Mouse (Mus musculus): ENCODE results near the gene Hnf1b.

The Hnf1b gene

DNA sequence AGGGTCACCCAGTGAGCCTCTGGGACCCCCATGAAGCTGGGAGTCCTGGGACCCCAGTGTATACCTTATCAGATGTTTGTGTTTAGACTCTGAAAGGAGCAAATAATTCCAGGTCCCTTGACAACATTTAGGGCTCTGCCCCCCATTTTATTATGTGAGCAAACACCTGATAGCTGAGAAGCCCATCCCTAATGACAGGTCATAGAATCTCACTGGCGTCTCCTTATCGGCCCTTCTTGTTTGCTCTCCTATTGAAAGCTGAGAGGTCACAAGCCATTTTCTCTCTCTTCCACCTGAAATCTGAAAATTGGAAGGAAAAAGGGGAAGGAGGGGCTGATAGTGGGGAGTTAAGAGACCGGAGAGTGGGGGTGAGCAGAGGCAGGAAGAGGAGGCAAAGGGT is 52.9 kb downstream of the Hnf1b start:
- no peak for DNase-seq

GRCm38 (mm10) chr11:83905756-83906155 is 55.9 kb downstream of the Hnf1b start:
- no peak for DNase-seq

GRCm38 (mm10) chr11:83908376-83908775 is 58.5 kb downstream of the Hnf1b start:
- DNase-seq, result no peak

- DNase-seq, result no peak
Measured at GRCm38 (mm10) chr11:83913824-83914311, 64.0 kb downstream of the Hnf1b start.

GRCm38 (mm10) chr11:83914501-83914900 is 64.6 kb downstream of the Hnf1b start:
- DNase-seq, result no peak

GRCm38 (mm10) chr11:83922600-83922999 is 72.7 kb downstream of the Hnf1b start:
- no peak for DNase-seq

GRCm38 (mm10) chr11:83927097-83927496 is 77.2 kb downstream of the Hnf1b start:
- peak; percentile 12 for DNase-seq

DNA sequence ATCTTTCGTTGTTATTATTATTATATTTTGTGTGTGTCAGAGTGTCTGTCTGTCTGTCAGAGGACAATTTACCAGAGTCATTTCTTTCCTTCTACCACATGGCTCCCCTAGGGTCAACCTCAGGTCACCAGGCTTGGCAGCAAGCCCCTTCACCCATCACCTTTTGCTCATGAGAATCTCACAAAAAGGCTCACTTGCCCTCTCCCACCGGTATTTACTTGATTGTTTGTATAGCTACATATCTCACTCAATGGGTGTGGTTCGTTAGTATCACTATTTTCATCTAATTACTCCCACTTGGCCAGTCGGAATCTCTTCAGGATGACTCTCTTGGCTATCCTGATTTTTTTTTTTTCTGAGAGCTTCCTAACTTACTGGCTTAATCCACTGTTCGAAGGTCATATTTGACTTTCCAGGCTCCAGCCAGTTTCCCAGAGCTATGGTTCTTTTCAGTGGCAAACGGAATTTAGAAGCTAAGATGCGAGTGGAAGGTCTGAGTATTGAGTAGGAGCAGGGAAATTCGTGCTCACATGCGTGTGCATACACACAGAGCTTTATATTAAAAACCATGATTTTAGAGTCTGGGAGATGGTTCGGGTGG is 82.7 kb downstream of the Hnf1b start:
- DNase-seq, result no peak

DNA sequence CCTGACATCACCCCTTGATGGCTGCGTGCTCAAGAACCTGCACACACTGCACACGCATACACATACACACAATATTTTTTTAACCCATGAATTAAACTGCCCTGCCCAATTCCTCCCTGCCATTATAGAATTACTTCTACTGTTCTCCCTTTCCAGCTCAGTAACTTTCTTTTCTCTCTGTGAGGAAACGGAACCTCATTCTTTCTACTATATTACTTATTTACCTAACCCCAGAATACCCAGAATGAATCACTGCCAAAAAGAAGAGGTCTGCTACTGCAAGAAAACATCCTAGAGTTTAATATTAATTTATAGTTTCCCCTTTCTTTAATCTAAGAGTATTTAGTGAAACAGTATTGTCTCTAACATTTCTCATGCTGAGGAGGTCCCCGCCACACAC is 83.5 kb downstream of the Hnf1b start:
- no peak for DNase-seq

DNA sequence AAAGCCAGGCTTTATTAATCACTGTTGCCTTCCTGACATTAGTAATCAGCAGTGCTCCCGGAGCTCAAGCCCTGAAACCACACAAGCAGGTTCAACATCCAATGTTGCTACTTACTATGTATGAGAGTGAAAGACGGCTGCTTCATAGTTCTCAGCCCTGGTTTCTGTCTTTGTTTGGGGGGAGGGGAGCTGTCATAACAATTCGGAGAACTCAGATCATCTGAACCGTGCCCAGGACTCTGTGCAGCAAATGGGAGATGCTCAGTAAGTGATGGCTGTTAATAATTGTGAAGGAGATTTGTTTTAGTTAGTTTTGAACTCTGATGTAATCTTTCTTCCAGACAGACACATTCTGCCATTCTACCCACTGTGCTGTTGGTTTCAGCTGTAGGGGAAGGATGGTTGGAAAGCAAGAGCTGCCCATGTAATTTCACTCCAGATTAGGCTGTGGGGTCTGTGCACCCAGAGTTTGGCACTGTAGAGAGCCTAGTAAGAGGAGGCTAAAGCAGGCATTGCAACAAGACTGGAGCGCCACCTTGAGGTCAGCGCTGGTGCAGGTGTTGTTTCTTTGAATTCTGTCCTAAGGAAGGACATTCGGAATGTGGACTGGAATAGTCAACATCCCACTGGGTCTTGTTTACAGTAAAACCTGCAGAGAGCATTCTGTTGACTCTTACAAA is 86.3 kb downstream of the Hnf1b start:
- DNase-seq, result peak; percentile 51

GRCm38 (mm10) chr11:83938556-83938955 is 88.7 kb downstream of the Hnf1b start:
- no peak for DNase-seq

DNA sequence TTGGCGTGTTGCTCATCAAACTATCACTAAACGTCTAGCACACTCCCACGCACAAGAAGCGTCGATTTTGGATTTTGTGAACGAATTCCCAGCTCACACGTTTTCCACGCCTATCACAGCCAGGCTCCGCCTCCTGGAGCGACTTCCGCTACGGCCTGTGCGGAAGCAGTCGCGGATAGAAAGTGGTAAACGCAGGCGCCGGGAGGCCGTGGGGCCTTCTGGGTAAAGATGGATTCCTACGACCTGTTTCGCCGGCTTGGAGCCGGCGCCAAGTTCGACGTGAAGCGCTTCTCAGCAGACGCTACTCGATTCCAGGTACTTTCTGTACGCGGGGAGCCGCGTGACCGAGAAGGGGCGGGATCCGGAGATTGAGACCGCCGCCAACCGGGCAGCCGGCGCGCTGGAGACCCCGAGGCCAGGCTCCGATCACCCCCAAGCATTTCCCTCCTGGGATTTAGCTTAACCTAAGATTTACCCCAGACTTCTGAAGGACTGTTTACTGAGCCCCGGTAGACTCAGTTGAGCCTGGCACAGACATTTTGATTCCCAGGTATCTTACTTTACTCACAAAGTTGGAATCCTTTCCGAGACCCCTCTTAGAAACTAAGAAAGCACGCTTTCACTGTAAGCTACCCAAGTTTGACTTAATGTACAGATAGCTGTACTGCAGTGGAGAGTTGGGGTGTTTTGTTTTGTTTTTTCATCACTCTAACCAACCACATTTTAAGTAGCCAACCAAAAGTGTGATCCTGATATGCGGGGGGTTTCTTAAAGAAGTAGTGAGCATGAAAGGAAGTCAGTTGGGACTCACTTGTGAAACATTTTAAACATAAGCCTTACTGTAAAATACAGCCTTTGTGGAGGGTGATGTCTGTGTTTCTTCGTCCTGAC is 92.3 kb downstream of the Hnf1b start, which contains the start of gene Ddx52:
Gene Ddx52 (plus strand): TSS at position 113 of the 891 bp plus-strand sequence.
- DNase-seq, result peak; percentile 84

Data from thymus, postnatal 25 days (tissue).